Mouse (Mus musculus) liver, postnatal 0 days (tissue): ENCODE measurements at regions not wholly inside any gene's neighbourhood (a gene's known extent, or its start where the extent isn't known, plus 50 kb on each side); places are given as distances from the start of the nearest gene placed in this dataset.

Source experiments
- CTCF ChIP-seq: sonication (generic); IDR thresholded peaks from 2 replicates; pipeline ENCODE4 v1.5.1; 2016; ENCODE audit warnings: antibody characterized with exemption, low read depth
- EP300 ChIP-seq: IDR thresholded peaks from 2 replicates; pipeline ENCODE4 v1.6.1; 2016; ENCODE audit warnings: antibody characterized with exemption, low read depth, mild to moderate bottlenecking

- TF ChIP-seq CTCF (no peak), EP300 (no peak)
These were observed 395.6 kb downstream of the Bcl11a start for GRCm38 (mm10) chr11:24473368-24474010.
